Mouse (Mus musculus) spleen, adult 2 months (tissue): ENCODE results near the gene Tssk1. TPM values are rescaled to one million over a fixed set of nuclear protein-coding genes. Genes with fewer than 3 reads are reported as not detected.

Experiments used
- DNase-seq, 2 experiments: peaks; one replicate each; pipeline versions ENCODE4 v3.0.0 to v3.0.0-alpha.2; 2012 to 2021; ENCODE audit warnings: low spot score in 2 of 2, low read depth in 1 of 2
- H3K27ac ChIP-seq: fragments of 200-500 bp; 2 replicates; pipeline ENCODE4 v1.5.1; 2012; ENCODE audit warnings: low read length, inconsistent platforms; ENCODE audit not compliant: insufficient read depth
- H3K27me3 ChIP-seq: fragments of 200-500 bp; 2 replicates; pipeline ENCODE4 v1.6.1; 2012; ENCODE audit warnings: mild to moderate bottlenecking, moderate library complexity, low read length, inconsistent platforms; ENCODE audit not compliant: control insufficient read depth, insufficient read depth
- H3K36me3 ChIP-seq: fragments of 200-500 bp; 2 replicates; pipeline ENCODE4 v1.6.1; 2012; ENCODE audit warnings: mild to moderate bottlenecking, low read length, inconsistent platforms; ENCODE audit not compliant: control insufficient read depth, insufficient read depth
- H3K4me1 ChIP-seq: fragments of 200-500 bp; 2 replicates; pipeline ENCODE4 v1.6.1; 2011; ENCODE audit warnings: inconsistent platforms; ENCODE audit not compliant: control insufficient read depth, insufficient read depth, insufficient read length
- H3K4me3 ChIP-seq: fragments of 200-500 bp; 2 replicates; pipeline ENCODE4 v1.5.1; 2011; ENCODE audit warnings: mild to moderate bottlenecking, inconsistent platforms; ENCODE audit not compliant: insufficient read depth, insufficient read length; ENCODE audit errors: extremely low read depth
- CTCF ChIP-seq: fragments of 200-500 bp; IDR thresholded peaks from 2 replicates; pipeline ENCODE4 v1.5.1; 2011; ENCODE audit warnings: mild to moderate bottlenecking, inconsistent platforms; ENCODE audit not compliant: insufficient read depth, insufficient read length, insufficient replicate concordance; ENCODE audit errors: extremely low read depth
- POLR2A ChIP-seq: fragments of 200-500 bp; IDR thresholded peaks from 2 replicates; pipeline ENCODE4 v1.6.1; 2011; ENCODE audit warnings: low read depth, low read length, inconsistent platforms
- WGBS: fragments of 180-500 bp; shearing (Covaris S2); methylation state at CpG from one replicate; pipeline ENCODE4 v1.1.7; 2018; 5-methylcytosine and 5-hydroxymethylcytosine counted together
- polyA plus RNA-seq: library from polyadenylated mRNA; depleted of rRNA; stranded (reverse); fragments of >200 nt; gene quantifications from 2 replicates; pipeline ENCODE4 v1.2.3, GENCODE M21; 2012

The Tssk1 gene
- polyA plus RNA-seq, 1 experiment: not detected

GRCm38 (mm10) chr16:17857157-17857556 lies 36.9 kb upstream of the Tssk1 start:
- H3K36me3 ChIP-seq: peaks cover 38% of the 10 kb centered on the region
- H3K27me3 ChIP-seq: no peaks in the 10 kb centered on the region
- no peak overlapping the region for H3K4me3 ChIP-seq
- DNase-seq: no peak
- WGBS: 94% methylated on average over 7 of the region's 7 CpGs
- H3K4me1 ChIP-seq: no peaks in the 10 kb centered on the region
- no peak overlapping the region for H3K27ac ChIP-seq
- TF ChIP-seq CTCF: no peak
- TF ChIP-seq POLR2A: no peak

- Histone ChIP-seq H3K4me1 (no peaks in the 10 kb centered on the region), H3K36me3 (peaks cover 38% of the 10 kb centered on the region), H3K27me3 (no peaks in the 10 kb centered on the region), H3K4me3 (no peak overlapping the region), H3K27ac (no peak overlapping the region)
- no peak for DNase-seq
- no peak for TF ChIP-seq POLR2A
- TF ChIP-seq CTCF: no peak
These were observed 35.4 kb upstream of the Tssk1 start for GRCm38 (mm10) chr16:17858592-17858991.

GRCm38 (mm10) chr16:17865293-17865692 lies 28.7 kb upstream of the Tssk1 start:
- DNase-seq: no peak
- no peak overlapping the region for H3K4me3 ChIP-seq
- H3K36me3 ChIP-seq: peaks cover 4% of the 10 kb centered on the region; the same call in 1 of the 2 replicates
- TF ChIP-seq CTCF: no peak
- TF ChIP-seq POLR2A: no peak
- no peaks in the 10 kb centered on the region for H3K27me3 ChIP-seq
- no peak overlapping the region for H3K27ac ChIP-seq
- WGBS: 30% methylated on average over 2 of the region's 2 CpGs
- no peaks in the 10 kb centered on the region for H3K4me1 ChIP-seq

GRCm38 (mm10) chr16:17865770-17866169 lies 28.3 kb upstream of the Tssk1 start:
- no peak for TF ChIP-seq POLR2A
- no peak for TF ChIP-seq CTCF
- Histone ChIP-seq H3K27me3 (no peaks in the 10 kb centered on the region), H3K27ac (no peak overlapping the region), H3K4me3 (no peak overlapping the region), H3K4me1 (no peaks in the 10 kb centered on the region), H3K36me3 (peaks cover 3% of the 10 kb centered on the region; the same call in 1 of the 2 replicates)
- WGBS: 77% methylated on average over 6 of the region's 6 CpGs
- no peak for DNase-seq

- no peak overlapping the region for H3K4me3 ChIP-seq
- peaks cover 10% of the 10 kb centered on the region for H3K36me3 ChIP-seq
- DNase-seq: no peak
- 79% methylated on average over 5 of the region's 5 CpGs for WGBS
- no peaks in the 10 kb centered on the region for H3K27me3 ChIP-seq
- TF ChIP-seq POLR2A (no peak), CTCF (no peak)
- H3K27ac ChIP-seq: no peak overlapping the region
- H3K4me1 ChIP-seq: no peaks in the 10 kb centered on the region
These were observed 22.8 kb upstream of the Tssk1 start for GRCm38 (mm10) chr16:17871248-17871647.

- Histone ChIP-seq H3K4me1 (no peaks in the 10 kb centered on the region), H3K36me3 (peaks cover 9% of the 10 kb centered on the region), H3K27ac (no peak overlapping the region), H3K4me3 (no peak overlapping the region), H3K27me3 (no peaks in the 10 kb centered on the region)
- 89% methylated on average over 4 of the region's 4 CpGs for WGBS
- no peak for TF ChIP-seq POLR2A
- DNase-seq: no peak
These were observed 21.0 kb upstream of the Tssk1 start for GRCm38 (mm10) chr16:17872995-17873394.

GRCm38 (mm10) chr16:17875174-17875573 lies 18.8 kb upstream of the Tssk1 start:
- TF ChIP-seq POLR2A: no peak
- TF ChIP-seq CTCF: no peak
- no peaks in the 10 kb centered on the region for H3K4me1 ChIP-seq
- no peak for DNase-seq
- H3K4me3 ChIP-seq: no peak overlapping the region
- peaks cover 8% of the 10 kb centered on the region for H3K36me3 ChIP-seq
- no peaks in the 10 kb centered on the region for H3K27me3 ChIP-seq
- 97% methylated on average over 4 of the region's 4 CpGs for WGBS
- no peak overlapping the region for H3K27ac ChIP-seq

- Histone ChIP-seq H3K4me3 (no peak overlapping the region), H3K36me3 (peaks cover 6% of the 10 kb centered on the region), H3K27me3 (no peaks in the 10 kb centered on the region), H3K4me1 (no peaks in the 10 kb centered on the region), H3K27ac (no peak overlapping the region)
- no peak for TF ChIP-seq POLR2A
- no peak for TF ChIP-seq CTCF
- DNase-seq: no peak
- 88% methylated on average over 1 of the region's 1 CpGs for WGBS
These were observed 17.9 kb upstream of the Tssk1 start for GRCm38 (mm10) chr16:17876096-17876495.
